Mouse (Mus musculus) kidney, embryonic 14.5 days (tissue): ENCODE measurements around the gene Uck2. TPM values are rescaled to one million over a fixed set of nuclear protein-coding genes. Genes with fewer than 3 reads are reported as not detected.

Experiments
- ATAC-seq: fragments of 200-750 bp; cut with Nextera tagmentation; 2 replicates; pipeline ENCODE4 v1.8.0; 2017; ENCODE audit warnings: moderate number of reproducible peaks, mild to moderate bottlenecking, moderate TSS enrichment, moderate library complexity; ENCODE audit not compliant: low FRiP score, low TSS enrichment
- H3K27ac ChIP-seq: fragments of 300-500 bp; sonication (generic); 2 replicates; pipeline ENCODE4 v1.5.1; 2014; ENCODE audit warnings: low read depth, mild to moderate bottlenecking, low read length, moderate library complexity, mixed read lengths
- H3K27me3 ChIP-seq: fragments of 300-500 bp; sonication (generic); 2 replicates; pipeline ENCODE4 v1.6.1; 2014; ENCODE audit warnings: mild to moderate bottlenecking, low read length; ENCODE audit not compliant: control insufficient read depth, insufficient read depth
- H3K36me3 ChIP-seq: fragments of 300-500 bp; sonication (generic); 2 replicates; pipeline ENCODE4 v1.6.1; 2014; ENCODE audit warnings: low read length, mixed read lengths; ENCODE audit not compliant: control insufficient read depth, insufficient read depth
- H3K4me1 ChIP-seq: fragments of 300-500 bp; sonication (generic); 2 replicates; pipeline ENCODE4 v1.6.1; 2014; ENCODE audit warnings: low read length, mixed read lengths; ENCODE audit not compliant: control insufficient read depth, insufficient read depth
- H3K4me2 ChIP-seq: fragments of 300-500 bp; sonication (generic); replicated peaks from 2 replicates; pipeline ENCODE4 v1.6.1; 2014; ENCODE audit warnings: low read depth, mild to moderate bottlenecking, low read length
- H3K4me3 ChIP-seq: fragments of 300-500 bp; sonication (generic); 2 replicates; pipeline ENCODE4 v1.5.1; 2014; ENCODE audit warnings: mild to moderate bottlenecking, low read length
- H3K9ac ChIP-seq: fragments of 300-500 bp; sonication (generic); 2 replicates; pipeline ENCODE4 v1.6.1; 2014; ENCODE audit warnings: low read depth, mild to moderate bottlenecking, low read length, moderate library complexity
- H3K9me3 ChIP-seq: fragments of 300-500 bp; sonication (generic); 2 replicates; pipeline ENCODE4 v1.6.1; 2016; ENCODE audit warnings: low read length; ENCODE audit not compliant: control insufficient read depth
- WGBS: fragments of 180-500 bp; shearing (Covaris S2); extraction: QIAGEN DNeasy Blood & Tissue Kit; methylation state at CpG from one replicate; pipeline ENCODE4 v1.1.7; 2014; 5-methylcytosine and 5-hydroxymethylcytosine counted together
- polyA plus RNA-seq: library from polyadenylated mRNA; unstranded; fragments of >200 nt; fragmentation: Nextera tagmentation; extraction: Ambion mirVana; gene quantifications from 2 replicates; pipeline ENCODE4 v1.2.1, GENCODE M21; 2014

The Uck2 gene
- polyA plus RNA-seq, 1 experiment from 2014 or later, result 103 TPM

DNA sequence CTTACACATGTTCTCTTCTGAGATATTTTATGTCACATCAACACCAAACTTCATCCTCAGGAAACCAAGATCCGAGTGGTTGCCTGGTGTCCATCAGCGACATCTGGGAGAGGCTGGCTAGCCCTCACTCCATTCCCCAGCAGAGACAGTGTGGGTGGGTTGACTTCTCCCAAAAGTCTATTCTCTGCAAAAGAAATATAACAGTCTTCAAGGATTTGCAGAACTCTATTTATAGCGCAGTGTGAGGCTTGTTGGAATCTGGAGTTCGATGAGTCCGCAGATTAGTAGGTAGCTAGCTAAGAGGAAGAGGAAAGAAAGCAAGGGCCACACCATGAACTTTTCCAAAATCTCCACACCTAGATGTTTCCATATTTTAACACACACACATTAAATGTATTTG is 2.0 kb upstream of the Uck2 start:
- ATAC-seq, result no peak
- peaks cover 3% of the 10 kb centered on the region; the same call in 1 of the 2 replicates for H3K27me3 ChIP-seq
- H3K4me2 ChIP-seq, result no peak overlapping the region
- peaks cover 10% of the 10 kb centered on the region; the same call in 1 of the 2 replicates for H3K4me1 ChIP-seq
- H3K27ac ChIP-seq, result no peak overlapping the region
- H3K4me3 ChIP-seq, result no peak overlapping the region
- H3K9me3 ChIP-seq, result no peaks in the 10 kb centered on the region
- no peaks in the 10 kb centered on the region for H3K36me3 ChIP-seq
- H3K9ac ChIP-seq, result no peak overlapping the region
- WGBS, result 88% methylated on average over 5 of the region's 5 CpGs

DNA sequence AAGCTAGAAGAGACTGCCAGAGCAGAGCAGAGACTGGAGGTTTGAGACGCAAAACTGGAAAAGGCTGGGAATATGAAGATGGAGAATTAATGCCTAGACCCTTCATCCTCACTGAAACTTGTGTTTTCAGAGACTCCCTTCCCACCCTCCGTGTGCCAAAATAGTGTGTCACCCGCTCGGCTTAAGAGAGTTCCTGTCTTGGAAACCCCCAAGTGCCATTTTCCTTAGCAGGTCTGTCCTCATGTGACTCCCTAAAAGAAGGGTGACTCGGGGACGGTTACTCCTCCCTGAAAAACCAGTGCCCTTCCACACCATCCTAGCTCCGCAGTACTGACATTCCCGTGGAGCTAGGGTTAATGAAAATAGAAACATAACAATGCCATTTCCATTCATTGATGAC is 236 bp upstream of the Uck2 start:
- 0% methylated on average over 8 of the region's 8 CpGs for WGBS
- Histone ChIP-seq H3K4me3 (peak overlapping the region; percentile 91), H3K4me2 (peak overlapping the region; percentile 76), H3K9ac (peak overlapping the region; percentile 89; the same call in 1 of the 2 replicates), H3K36me3 (no peaks in the 10 kb centered on the region), H3K27ac (peak overlapping the region; percentile 96), H3K9me3 (no peaks in the 10 kb centered on the region), H3K27me3 (peaks cover 3% of the 10 kb centered on the region; the same call in 1 of the 2 replicates), H3K4me1 (peaks cover 10% of the 10 kb centered on the region; the same call in 1 of the 2 replicates)
- ATAC-seq, result 0 out of 2 replicates have a peak, but pooled peaks have one; percentile 4

DNA sequence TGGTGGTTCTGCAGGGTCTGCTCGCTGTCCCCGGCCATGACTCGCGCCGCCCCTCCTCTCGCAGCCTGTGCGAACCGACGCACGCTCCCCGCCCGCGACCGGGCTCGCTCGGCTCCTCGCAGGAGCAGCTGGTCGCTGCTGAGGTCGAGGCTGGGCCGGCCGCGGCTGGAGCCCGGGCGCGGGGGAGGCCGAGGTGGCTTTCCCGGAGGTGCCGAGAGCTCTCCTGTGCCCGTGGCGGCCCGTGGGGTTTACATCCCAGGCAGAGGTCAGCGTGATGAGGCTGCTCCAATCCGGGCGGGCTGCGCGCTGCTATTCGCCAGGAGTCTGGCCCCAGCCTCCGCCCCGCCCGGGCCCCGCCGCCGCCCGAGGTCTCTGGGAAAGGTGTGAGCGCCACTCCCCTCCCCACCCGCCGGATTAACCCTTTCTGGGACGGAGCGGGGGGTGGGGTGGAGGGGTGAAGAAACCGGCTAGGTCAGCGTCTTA is 242 bp downstream of the Uck2 start:
- Histone ChIP-seq H3K36me3 (no peaks in the 10 kb centered on the region), H3K27me3 (peaks cover 3% of the 10 kb centered on the region; the same call in 1 of the 2 replicates), H3K4me1 (peaks cover 7% of the 10 kb centered on the region; the same call in 1 of the 2 replicates), H3K27ac (peak overlapping the region; percentile 96), H3K4me2 (peak overlapping the region; percentile 76), H3K9ac (peak overlapping the region; percentile 89), H3K4me3 (peak overlapping the region; percentile 91), H3K9me3 (no peaks in the 10 kb centered on the region)
- peak; percentile 93 for ATAC-seq
- under 1% methylated on average over 32 of the region's 51 CpGs for WGBS

DNA sequence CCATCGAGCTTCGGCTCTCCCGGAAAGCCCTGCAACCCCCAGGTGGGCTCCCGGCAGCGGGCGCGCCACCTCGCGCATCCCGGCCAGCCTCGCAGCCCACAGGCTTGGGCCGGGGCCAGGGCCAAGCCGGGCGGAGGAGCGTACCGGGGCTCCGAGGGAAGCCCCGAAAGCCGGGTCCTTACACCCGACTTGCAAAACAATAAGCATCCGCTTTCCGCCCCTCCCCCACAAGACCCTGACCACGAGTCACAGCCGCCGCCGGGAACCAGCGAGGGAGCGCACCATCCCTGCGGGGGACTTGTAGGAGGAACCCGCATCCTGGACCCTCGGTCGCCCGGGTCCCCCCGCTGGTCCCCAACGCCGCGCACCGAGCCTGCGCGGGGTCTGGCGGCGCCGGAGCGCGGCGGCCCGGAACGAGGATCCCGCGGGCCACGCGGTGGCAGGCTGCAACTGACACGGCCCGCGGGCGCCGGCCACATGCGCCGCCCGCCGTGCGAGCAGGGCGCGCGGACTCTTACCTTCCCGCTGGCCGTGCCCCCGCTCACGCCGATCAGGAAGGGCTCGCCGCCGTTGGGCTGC is 773 bp downstream of the Uck2 start:
- no peaks in the 10 kb centered on the region for H3K36me3 ChIP-seq
- H3K4me3 ChIP-seq, result peak overlapping the region; percentile 91
- under 1% methylated on average over 61 of the region's 73 CpGs for WGBS
- ATAC-seq, result peak; percentile 71
- peak overlapping the region; percentile 89 for H3K9ac ChIP-seq
- peaks cover 3% of the 10 kb centered on the region; the same call in 1 of the 2 replicates for H3K27me3 ChIP-seq
- peak overlapping the region; percentile 96 for H3K27ac ChIP-seq
- H3K9me3 ChIP-seq, result no peaks in the 10 kb centered on the region
- 0 out of 2 replicates have a peak, but pooled peaks cover 3% of the 10 kb centered on the region for H3K4me1 ChIP-seq
- peak overlapping the region; percentile 76 for H3K4me2 ChIP-seq

DNA sequence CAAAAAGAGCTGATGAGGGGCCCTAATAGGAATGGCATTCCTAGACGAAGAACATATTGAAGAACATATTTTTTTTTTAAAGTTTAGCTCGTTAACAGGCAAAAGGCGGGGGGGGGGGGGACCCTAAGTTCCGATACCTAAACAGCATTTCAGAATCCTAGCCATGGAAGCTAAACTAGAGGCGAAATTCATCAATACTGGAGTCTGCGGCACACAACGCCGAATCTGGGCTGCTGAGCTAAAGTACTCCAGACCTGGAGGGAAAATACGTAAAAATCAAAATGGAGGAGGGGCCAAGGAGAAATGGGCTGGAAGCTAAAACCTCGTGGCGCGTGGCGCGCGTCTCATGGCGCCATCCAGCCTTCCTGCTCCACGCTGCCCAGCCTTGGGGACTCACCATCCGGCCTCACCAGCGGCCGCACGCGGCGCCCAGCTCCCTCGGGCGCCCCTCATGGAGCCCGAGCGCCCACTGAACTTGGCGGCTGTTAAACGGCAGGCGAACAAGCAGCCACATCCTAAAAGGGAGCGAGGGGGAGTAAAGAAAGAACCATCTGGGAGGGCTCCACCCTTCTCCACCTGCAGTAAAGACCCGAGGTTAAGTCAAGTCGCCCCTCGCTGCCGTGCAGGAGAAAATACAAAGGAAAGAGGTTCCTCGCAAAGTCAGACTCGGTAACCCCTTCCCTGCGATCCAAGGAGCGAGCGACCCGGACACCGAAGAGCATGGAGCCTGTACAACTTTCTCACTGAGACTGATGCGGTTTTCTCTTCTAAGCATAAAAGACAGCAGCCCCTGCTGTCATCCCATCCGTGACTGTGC is 1.5 kb downstream of the Uck2 start:
- Histone ChIP-seq H3K36me3 (peaks cover 4% of the 10 kb centered on the region; the same call in 1 of the 2 replicates), H3K9me3 (no peaks in the 10 kb centered on the region), H3K27me3 (no peaks in the 10 kb centered on the region), H3K27ac (peak overlapping the region; percentile 96), H3K4me2 (peak overlapping the region; percentile 76), H3K9ac (peak overlapping the region; percentile 89), H3K4me1 (0 out of 2 replicates have a peak, but pooled peaks cover 3% of the 10 kb centered on the region), H3K4me3 (peak overlapping the region; percentile 91)
- WGBS, result under 1% methylated on average over 44 of the region's 44 CpGs
- peak; percentile 48 for ATAC-seq

DNA sequence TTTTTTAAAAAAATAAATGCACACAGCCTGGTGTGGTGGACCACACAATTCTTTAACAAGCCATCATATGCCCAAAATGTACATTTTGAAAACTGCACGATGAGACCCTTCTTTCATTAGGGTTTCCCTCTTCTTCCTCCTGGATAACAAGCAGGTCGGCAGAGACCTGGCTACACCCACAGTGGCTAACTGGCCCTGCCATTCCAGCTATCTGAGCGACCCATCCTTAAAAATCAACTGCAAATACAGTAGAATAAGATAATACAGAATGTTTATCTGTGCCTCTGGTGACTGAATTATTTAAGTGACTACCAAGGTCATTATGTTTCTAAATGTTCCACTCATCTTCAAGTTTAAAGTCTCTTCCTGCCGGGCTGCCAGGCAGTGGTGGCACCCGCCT is 2.4 kb downstream of the Uck2 start:
- Histone ChIP-seq H3K9ac (peak overlapping the region; percentile 89; the same call in 1 of the 2 replicates), H3K27ac (no peak overlapping the region), H3K9me3 (no peaks in the 10 kb centered on the region), H3K36me3 (peaks cover 4% of the 10 kb centered on the region; the same call in 1 of the 2 replicates), H3K27me3 (no peaks in the 10 kb centered on the region), H3K4me1 (0 out of 2 replicates have a peak, but pooled peaks cover 3% of the 10 kb centered on the region), H3K4me2 (peak overlapping the region; percentile 76), H3K4me3 (peak overlapping the region; percentile 91)
- ATAC-seq, result no peak
- 45% methylated on average over 5 of the region's 5 CpGs for WGBS

DNA sequence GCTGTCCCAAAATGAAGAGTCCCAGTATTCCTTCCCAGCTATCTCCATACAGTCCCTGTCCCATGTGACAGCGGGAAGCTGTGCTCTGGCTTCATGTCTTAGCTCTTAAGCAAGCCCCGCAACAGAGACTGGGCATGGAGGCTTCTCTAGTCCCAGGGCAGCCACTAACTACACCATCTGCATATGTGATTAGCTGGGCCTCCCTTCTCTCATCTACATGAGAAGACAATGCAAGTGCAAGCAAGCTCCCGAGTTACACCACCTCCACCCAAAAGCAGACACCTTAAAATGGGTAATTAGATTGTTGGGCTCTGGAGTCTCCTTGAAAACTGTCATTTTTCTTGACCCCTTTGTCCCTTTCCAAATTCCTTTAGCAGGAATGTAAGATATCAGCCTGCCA is 3.0 kb downstream of the Uck2 start:
- H3K27me3 ChIP-seq, result no peaks in the 10 kb centered on the region
- peaks cover 4% of the 10 kb centered on the region; the same call in 1 of the 2 replicates for H3K36me3 ChIP-seq
- no peak for ATAC-seq
- 72% methylated on average over 3 of the region's 3 CpGs for WGBS
- H3K9me3 ChIP-seq, result no peaks in the 10 kb centered on the region
- 0 out of 2 replicates have a peak, but pooled peaks cover 3% of the 10 kb centered on the region for H3K4me1 ChIP-seq
- no peak overlapping the region for H3K27ac ChIP-seq
- no peak overlapping the region for H3K4me2 ChIP-seq
- no peak overlapping the region for H3K4me3 ChIP-seq
- no peak overlapping the region for H3K9ac ChIP-seq

DNA sequence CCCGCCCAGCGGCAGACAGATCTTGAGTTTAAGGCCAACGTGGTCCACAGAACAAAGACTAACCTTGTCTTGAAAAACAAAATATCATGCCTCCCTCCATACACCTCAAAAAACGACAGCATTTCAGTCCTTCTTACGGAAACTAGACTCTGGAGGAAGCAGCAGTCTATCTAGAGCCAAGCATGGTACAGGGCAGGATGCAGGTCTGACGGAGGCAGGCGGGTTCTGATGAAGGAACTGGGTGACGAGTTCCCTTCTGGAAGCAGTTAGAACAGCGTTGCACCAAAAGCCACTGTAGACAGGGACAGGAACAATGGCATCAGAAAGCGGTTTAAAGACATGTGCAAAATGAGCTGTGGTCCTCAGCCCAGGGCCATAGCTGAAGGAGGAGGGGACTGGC is 5.1 kb downstream of the Uck2 start:
- Histone ChIP-seq H3K4me2 (no peak overlapping the region), H3K36me3 (peaks cover 4% of the 10 kb centered on the region; the same call in 1 of the 2 replicates), H3K27me3 (no peaks in the 10 kb centered on the region), H3K27ac (no peak overlapping the region), H3K4me1 (0 out of 2 replicates have a peak, but pooled peaks cover 3% of the 10 kb centered on the region), H3K9ac (no peak overlapping the region), H3K9me3 (no peaks in the 10 kb centered on the region), H3K4me3 (no peak overlapping the region)
- WGBS, result 90% methylated on average over 10 of the region's 10 CpGs
- ATAC-seq, result no peak
